In genomic region chr4:130315771-130316527, GRCm38 (mm10) we compare ENCODE assay signal across 10 mouse cellular contexts. TPM values are rescaled to one million over a fixed set of nuclear protein-coding genes. Genes with fewer than 3 reads are reported as not detected.
A peak's percentile ranks its signal among the peaks of the same experiment; 100 is the strongest.
DNase-seq lines count a peak whose midpoint lies in the region; ATAC-seq and TF ChIP-seq lines count a peak whose summit lies in the region.
"Had no signal": no experiment of that assay in that cellular context is flagged by ENCODE, and none has a peak within 500 bp of the region (broad histone marks: within the 10 kb centered on the region; RNA-seq: fewer than 3 reads in every experiment).

No protein-coding gene starts in this region.

- H3K9me3 ChIP-seq in E14TG2a.4 (ENCODE audit: low read length), result no peaks in the 10 kb centered on the region
- no peaks in the 10 kb centered on the region for H3K9me3 ChIP-seq in kidney, embryonic 16.5 days (ENCODE audit: low read length)

- DNase-seq in gastrocnemius, postnatal 10 days, result peak; percentile 53
- no peak for DNase-seq in gastrocnemius, adult 8-10 months (ENCODE audit: low spot score in 2 of 2)
- DNase-seq in adrenal gland, postnatal 4 days (ENCODE audit: low spot score in 2 of 2), result peak; percentile 37 to 49
- no peak for DNase-seq in frontal cortex, postnatal 14 days (ENCODE audit: low spot score in 2 of 2)
- no peak for DNase-seq in frontal cortex, postnatal 25 days (ENCODE audit: low spot score in 2 of 2)
- no peak for DNase-seq in urinary bladder, postnatal 25 days (ENCODE audit: low spot score)
- DNase-seq: forebrain, postnatal 0 days had no signal

- H3K9ac ChIP-seq in kidney, embryonic 16.5 days (replicated peaks; ENCODE audit: low read length), result no peak overlapping the region
- H3K9ac ChIP-seq: forebrain, postnatal 0 days had no signal

- H3K27me3 ChIP-seq in E14TG2a.4 (ENCODE audit: insufficient read depth, low read length), result no peaks in the 10 kb centered on the region
- H3K27me3 ChIP-seq in kidney, embryonic 16.5 days (ENCODE audit: insufficient read depth, low read length), result no peaks in the 10 kb centered on the region

- TF ChIP-seq CTCF in E14TG2a.4 (conservative IDR thresholded peaks at IDR 0.05; ENCODE audit: low read length), result no peak

- 44% methylated on average over 13 of the region's 13 CpGs for WGBS in kidney, embryonic 16.5 days

- no peak overlapping the region for H3K4me2 ChIP-seq in kidney, embryonic 16.5 days (replicated peaks; ENCODE audit: low read depth, low read length)

- peak; percentile 55; the same call in 1 of the 2 replicates for ATAC-seq in kidney, embryonic 16.5 days (ENCODE audit: low FRiP score, low TSS enrichment)
- ATAC-seq: forebrain, postnatal 0 days had no signal

- peaks cover 99% of the 10 kb centered on the region for H3K36me3 ChIP-seq in E14TG2a.4 (ENCODE audit: insufficient read depth, low read length)
- no peaks in the 10 kb centered on the region for H3K36me3 ChIP-seq in kidney, embryonic 16.5 days (ENCODE audit: insufficient read depth, low read length)

- peak overlapping the region; percentile 74 for H3K27ac ChIP-seq in kidney, embryonic 16.5 days (ENCODE audit: low read length)

- peaks cover 89% of the 10 kb centered on the region for H3K4me1 ChIP-seq in E14TG2a.4 (replicated peaks; ENCODE audit: low read depth, low read length)
- peaks cover 12% of the 10 kb centered on the region; the same call in 1 of the 2 replicates for H3K4me1 ChIP-seq in kidney, embryonic 16.5 days (ENCODE audit: insufficient read depth, low read length)

- H3K4me3 ChIP-seq in E14TG2a.4 (replicated peaks; ENCODE audit: low read length), result peak overlapping the region; percentile 26; the same call in 1 of the 2 replicates
- no peak overlapping the region for H3K4me3 ChIP-seq in kidney, embryonic 16.5 days (ENCODE audit: low read length)

RNA-seq across cellular contexts. Expression of gene Gm10570, which starts 7.5 kb away (rescaled TPM):
- total RNA-seq in gastrocnemius, postnatal 10 days (2021), result not detected
- total RNA-seq in gastrocnemius, adult 8-10 months (2022), result under 1 TPM in 1 of 4 experiments, not detected in 3; 0.92 TPM
- not detected for total RNA-seq in adrenal gland, postnatal 4 days (2021)
- polyA plus RNA-seq in kidney, embryonic 16.5 days (2015; fragmentation: Nextera tagmentation; extraction: Ambion mirVana), result 0.57 TPM in 1 of 2 replicates, not detected in the other
- total RNA-seq: layer of hippocampus, postnatal 10 days had no signal

RNA-seq across cellular contexts. Expression of gene Fabp3, which starts 7.6 kb away (rescaled TPM):
- total RNA-seq in gastrocnemius, postnatal 10 days (2021), result 100 to 1,000 TPM; 465 to 601 TPM
- total RNA-seq in gastrocnemius, adult 8-10 months (2022), result 1,000 to 10,000 TPM in 1 of 4 experiments, 100 to 1,000 TPM in 3; 564 to 1,027 (median 619) TPM
- total RNA-seq in adrenal gland, postnatal 4 days (2021), result 10 to 100 TPM; 27.0 to 37.9 TPM
- polyA plus RNA-seq in kidney, embryonic 16.5 days (2015; fragmentation: Nextera tagmentation; extraction: Ambion mirVana), result 136 and 161 TPM in 2 replicates

RNA-seq across cellular contexts. Expression of gene Serinc2, which starts 36.9 kb away (rescaled TPM):
- total RNA-seq in gastrocnemius, postnatal 10 days (2021), result 10 to 100 TPM; 47.8 to 51.5 TPM
- 100 to 1,000 TPM in 1 of 4 experiments, 10 to 100 TPM in 3; 73.1 to 119 (median 84.5) TPM for total RNA-seq in gastrocnemius, adult 8-10 months (2022)
- 1 to 10 TPM; 2.5 to 4.2 TPM for total RNA-seq in adrenal gland, postnatal 4 days (2021)
- polyA plus RNA-seq in kidney, embryonic 16.5 days (2015; fragmentation: Nextera tagmentation; extraction: Ambion mirVana), result 58.6 and 65.0 TPM in 2 replicates

RNA-seq across cellular contexts. Expression of gene Zcchc17, which starts 43.8 kb away (rescaled TPM):
- total RNA-seq in gastrocnemius, postnatal 10 days (2021), result 10 to 100 TPM; 45.4 to 46.9 TPM
- 10 to 100 TPM; 33.9 to 46.4 (median 43.9) TPM for total RNA-seq in gastrocnemius, adult 8-10 months (2022)
- 10 to 100 TPM; 32.3 to 34.9 TPM for total RNA-seq in adrenal gland, postnatal 4 days (2021)
- 63.3 and 64.0 TPM in 2 replicates for polyA plus RNA-seq in kidney, embryonic 16.5 days (2015; fragmentation: Nextera tagmentation; extraction: Ambion mirVana)

RNA-seq across cellular contexts. Expression of gene Snrnp40, which starts 44.0 kb away (rescaled TPM):
- 10 to 100 TPM; 27.2 to 29.5 TPM for total RNA-seq in gastrocnemius, postnatal 10 days (2021)
- total RNA-seq in gastrocnemius, adult 8-10 months (2022), result 10 to 100 TPM; 10.9 to 14.5 (median 12.6) TPM
- total RNA-seq in adrenal gland, postnatal 4 days (2021), result 10 to 100 TPM; 56.5 to 61.0 TPM
- polyA plus RNA-seq in kidney, embryonic 16.5 days (2015; fragmentation: Nextera tagmentation; extraction: Ambion mirVana), result 158 and 165 TPM in 2 replicates

Comparison
In these comparisons a context has a peak if more than half of its experiments do, and no peak if none do; other contexts are left out.
1. DNase-seq: peak in gastrocnemius, postnatal 10 days (single experiment) and adrenal gland, postnatal 4 days (2 of 2); none in gastrocnemius, adult 8-10 months (0 of 2), frontal cortex, postnatal 14 days (0 of 2), frontal cortex, postnatal 25 days (0 of 2) and urinary bladder, postnatal 25 days (single experiment).
2. RNA of gene Fabp3, which starts 7.6 kb away (total RNA-seq): 564 to 1,027 TPM in gastrocnemius, adult 8-10 months and 465 to 601 TPM in gastrocnemius, postnatal 10 days; 27.0 to 37.9 TPM in adrenal gland, postnatal 4 days; every median in the first group is over 10 times any median in the second.
3. RNA of gene Serinc2, which starts 36.9 kb away (total RNA-seq): 73.1 to 119 TPM in gastrocnemius, adult 8-10 months and 47.8 to 51.5 TPM in gastrocnemius, postnatal 10 days; 2.5 to 4.2 TPM in adrenal gland, postnatal 4 days; every median in the first group is over 4 times any median in the second.